Mouse (Mus musculus) lung, embryonic 14.5 days (tissue): ENCODE measurements at regions not wholly inside any gene's neighbourhood (a gene's known extent, or its start where the extent isn't known, plus 50 kb on each side); places are given as distances from the start of the nearest gene placed in this dataset.

Source experiments
- ATAC-seq: fragments of 200-750 bp; cut with Nextera tagmentation; 2 replicates; pipeline ENCODE4 v1.8.0; 2017; ENCODE audit warnings: mild to moderate bottlenecking, moderate TSS enrichment, moderate library complexity; ENCODE audit not compliant: insufficient read depth
- DNase-seq: peaks from one replicate; pipeline ENCODE4 v3.0.0-alpha.2; 2015
- H3K27ac ChIP-seq: fragments of 300-500 bp; sonication (generic); 2 replicates; pipeline ENCODE4 v1.5.1; 2014; ENCODE audit warnings: low read depth, mild to moderate bottlenecking, moderate library complexity
- H3K27me3 ChIP-seq: fragments of 300-500 bp; sonication (generic); 2 replicates; pipeline ENCODE4 v1.6.1; 2014; ENCODE audit warnings: low read length, control low read depth; ENCODE audit not compliant: insufficient read depth
- H3K36me3 ChIP-seq: fragments of 300-500 bp; sonication (generic); 2 replicates; pipeline ENCODE4 v1.6.1; 2014; ENCODE audit warnings: control low read depth; ENCODE audit not compliant: insufficient read depth
- H3K4me1 ChIP-seq: fragments of 300-500 bp; sonication (generic); 2 replicates; pipeline ENCODE4 v1.6.1; 2014; ENCODE audit warnings: antibody characterized with exemption, control low read depth; ENCODE audit not compliant: insufficient read depth
- H3K4me2 ChIP-seq: fragments of 300-500 bp; sonication (generic); 2 replicates; pipeline ENCODE4 v1.6.1; 2014; ENCODE audit warnings: mild to moderate bottlenecking
- H3K4me3 ChIP-seq: fragments of 300-500 bp; sonication (generic); 2 replicates; pipeline ENCODE4 v1.5.1; 2014; ENCODE audit warnings: low read depth, low read length
- H3K9ac ChIP-seq: fragments of 300-500 bp; sonication (generic); 2 replicates; pipeline ENCODE4 v1.6.1; 2014
- H3K9me3 ChIP-seq: fragments of 300-500 bp; sonication (generic); 2 replicates; pipeline ENCODE4 v1.6.1; 2016; ENCODE audit warnings: low read depth, low read length, control low read depth
- CTCF ChIP-seq: IDR thresholded peaks from 2 replicates; pipeline ENCODE4 v1.5.1; 2016; ENCODE audit warnings: antibody characterized with exemption, low read depth
- WGBS: fragments of 180-500 bp; shearing (Covaris S2); extraction: QIAGEN DNeasy Blood & Tissue Kit; methylation state at CpG from one replicate; pipeline ENCODE4 v1.1.7; 2014; 5-methylcytosine and 5-hydroxymethylcytosine counted together

- DNase-seq = no peak
- no peak for TF ChIP-seq CTCF
- Histone ChIP-seq H3K27ac (no peak overlapping the region), H3K4me3 (no peak overlapping the region), H3K4me2 (no peak overlapping the region), H3K36me3 (no peaks in the 10 kb centered on the region), H3K4me1 (no peaks in the 10 kb centered on the region), H3K9ac (no peak overlapping the region), H3K27me3 (no peaks in the 10 kb centered on the region), H3K9me3 (no peaks in the 10 kb centered on the region)
- 90% methylated on average over 15 of the region's 15 CpGs for WGBS
- no peak for ATAC-seq
Observed at GRCm38 (mm10) chr15:96217896-96218295, 69.4 kb upstream of the Arid2 start.

GRCm38 (mm10) chr15:96219746-96220145, 67.6 kb upstream of the Arid2 start:
- DNase-seq (no peak), ATAC-seq (no peak)
- Histone ChIP-seq H3K27me3 (no peaks in the 10 kb centered on the region), H3K9ac (no peak overlapping the region), H3K4me3 (no peak overlapping the region), H3K36me3 (no peaks in the 10 kb centered on the region), H3K9me3 (no peaks in the 10 kb centered on the region), H3K4me2 (no peak overlapping the region), H3K27ac (no peak overlapping the region), H3K4me1 (no peaks in the 10 kb centered on the region)
- 78% methylated on average over 7 of the region's 7 CpGs for WGBS
- no peak for TF ChIP-seq CTCF

GRCm38 (mm10) chr15:96231969-96232368, 55.3 kb upstream of the Arid2 start:
- Histone ChIP-seq H3K27ac (no peak overlapping the region), H3K4me2 (no peak overlapping the region), H3K9me3 (no peaks in the 10 kb centered on the region), H3K27me3 (no peaks in the 10 kb centered on the region), H3K36me3 (no peaks in the 10 kb centered on the region), H3K9ac (no peak overlapping the region), H3K4me3 (no peak overlapping the region), H3K4me1 (no peaks in the 10 kb centered on the region)
- WGBS = 68% methylated on average over 3 of the region's 3 CpGs
- DNase-seq = no peak
- ATAC-seq = no peak
- no peak for TF ChIP-seq CTCF

GRCm38 (mm10) chr15:96233113-96233512, 54.2 kb upstream of the Arid2 start:
- DNase-seq (no peak), ATAC-seq (no peak)
- Histone ChIP-seq H3K4me3 (no peak overlapping the region), H3K27ac (no peak overlapping the region), H3K27me3 (no peaks in the 10 kb centered on the region), H3K36me3 (no peaks in the 10 kb centered on the region), H3K9me3 (no peaks in the 10 kb centered on the region), H3K9ac (no peak overlapping the region), H3K4me2 (no peak overlapping the region), H3K4me1 (no peaks in the 10 kb centered on the region)
- TF ChIP-seq CTCF = no peak

- H3K36me3 ChIP-seq = no peaks in the 10 kb centered on the region
- no peaks in the 10 kb centered on the region for H3K27me3 ChIP-seq
- DNase-seq = no peak
- ATAC-seq = no peak
- H3K9ac ChIP-seq = no peak overlapping the region
- TF ChIP-seq CTCF = no peak
- no peaks in the 10 kb centered on the region for H3K4me1 ChIP-seq
- WGBS = 53% methylated on average over 8 of the region's 8 CpGs
- no peak overlapping the region for H3K27ac ChIP-seq
- no peak overlapping the region for H3K4me2 ChIP-seq
- no peaks in the 10 kb centered on the region for H3K9me3 ChIP-seq
- no peak overlapping the region for H3K4me3 ChIP-seq
Observed at GRCm38 (mm10) chr15:96234783-96235182, 52.5 kb upstream of the Arid2 start.
